Mouse (Mus musculus) erythroblast, embryonic 14.5 days (primary cell): ENCODE data around the gene Inf2. TPM values are rescaled to one million over a fixed set of nuclear protein-coding genes. Genes with fewer than 3 reads are reported as not detected.

Experiments
- H3K27me3 ChIP-seq: 2 replicates; pipeline ENCODE4 v1.6.1; 2012; ENCODE audit warnings: inconsistent platforms; ENCODE audit not compliant: control insufficient read depth
- H3K36me3 ChIP-seq: 2 replicates; pipeline ENCODE4 v1.6.1; 2012; ENCODE audit warnings: mild to moderate bottlenecking, inconsistent platforms; ENCODE audit not compliant: control insufficient read depth
- H3K4me1 ChIP-seq: 2 replicates; pipeline ENCODE4 v1.6.1; 2012; ENCODE audit warnings: inconsistent platforms; ENCODE audit not compliant: control insufficient read depth
- H3K4me3 ChIP-seq: replicated peaks from 2 replicates; pipeline ENCODE3; 2012; ENCODE audit warnings: moderate library complexity, mild to moderate bottlenecking, inconsistent platforms
- H3K9me3 ChIP-seq: 2 replicates; pipeline ENCODE4 v1.6.1; 2012; ENCODE audit warnings: low read length, inconsistent platforms, mixed read lengths; ENCODE audit not compliant: control insufficient read depth
- GATA1 ChIP-seq: IDR thresholded peaks from 2 replicates; pipeline ENCODE4 v1.6.1; 2012; ENCODE audit warnings: low read length, inconsistent platforms, mixed read lengths
- TAL1 ChIP-seq: IDR thresholded peaks from 3 replicates; pipeline ENCODE4 v1.6.1; 2012; ENCODE audit warnings: low read length, inconsistent platforms, mixed read lengths
- polyA plus RNA-seq: library from polyadenylated mRNA; stranded (reverse); fragments of >175 nt; gene quantifications from 2 replicates; pipeline ENCODE4 v1.2.3, GENCODE M21; 2012

Gene Inf2
- polyA plus RNA-seq, 1 experiment, result 0.43 TPM

DNA sequence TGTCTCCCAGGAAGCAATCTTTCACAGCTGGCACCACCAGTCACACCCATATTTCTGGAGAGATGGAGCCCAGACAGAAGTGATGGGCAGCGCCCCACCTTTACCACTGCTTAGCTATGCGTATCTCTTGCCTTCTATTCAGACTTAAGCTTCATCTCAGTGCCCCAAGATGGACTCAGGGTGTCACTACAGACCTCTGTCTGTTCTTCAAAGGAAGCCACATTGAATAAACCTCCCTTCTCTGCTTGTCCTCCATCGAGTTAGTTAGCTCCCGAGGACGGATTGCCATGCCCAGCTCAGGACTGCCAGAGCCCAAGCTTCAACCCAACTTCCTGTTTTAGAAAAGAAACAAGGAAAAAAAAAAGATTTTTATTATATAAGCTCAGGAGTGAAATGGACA, 26.1 kb upstream of the Inf2 start:
- no peak for TF ChIP-seq GATA1
- TF ChIP-seq TAL1, result no peak
- no peaks in the 10 kb centered on the region for H3K36me3 ChIP-seq

DNA sequence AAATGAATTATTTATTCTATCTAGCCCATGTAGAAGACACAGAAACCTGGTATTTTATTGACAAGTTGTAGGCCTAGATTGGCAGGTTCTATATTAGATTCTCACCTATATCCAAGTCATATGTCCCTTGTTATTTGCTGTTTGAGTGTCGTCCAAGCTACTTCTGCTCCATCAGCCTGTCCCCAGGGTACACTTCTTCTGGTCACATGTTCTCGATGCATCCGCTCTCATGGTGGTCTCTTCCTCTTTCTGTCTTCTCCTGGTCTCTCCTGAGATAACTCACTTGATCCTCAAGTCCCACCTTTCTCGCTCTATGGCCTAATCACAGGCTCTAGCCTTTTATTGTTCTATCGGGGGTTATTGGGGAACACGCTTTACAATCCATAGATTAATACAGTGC, 25.6 kb upstream of the Inf2 start:
- no peaks in the 10 kb centered on the region for H3K36me3 ChIP-seq
- no peak overlapping the region for H3K4me3 ChIP-seq
- H3K27me3 ChIP-seq, result no peaks in the 10 kb centered on the region
- no peaks in the 10 kb centered on the region for H3K4me1 ChIP-seq
- TF ChIP-seq TAL1, result no peak
- no peak for TF ChIP-seq GATA1
- no peaks in the 10 kb centered on the region for H3K9me3 ChIP-seq

More for the DNA sequence above, 26.1 kb upstream of the Inf2 start:
- Histone ChIP-seq H3K4me1 (no peaks in the 10 kb centered on the region), H3K9me3 (no peaks in the 10 kb centered on the region), H3K27me3 (no peaks in the 10 kb centered on the region), H3K4me3 (no peak overlapping the region)

DNA sequence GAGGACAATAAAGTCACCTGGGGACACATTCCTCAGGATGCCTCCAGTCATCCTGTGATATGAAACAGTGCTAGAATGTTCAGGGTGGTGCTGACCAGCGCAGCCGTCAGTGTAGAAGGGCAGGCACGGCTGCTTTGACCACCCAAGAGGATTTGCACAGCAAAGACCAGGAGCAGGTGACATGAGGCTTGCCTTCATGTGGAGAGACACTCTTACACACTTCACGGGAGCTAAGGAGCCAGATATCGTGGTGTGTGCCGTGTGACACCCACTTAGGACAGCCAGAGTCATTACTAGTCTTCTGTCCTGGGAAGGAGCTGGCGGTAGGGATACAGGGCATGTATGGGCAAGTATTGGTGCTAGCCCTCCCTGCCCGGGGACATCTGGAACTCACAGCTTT, 18.4 kb upstream of the Inf2 start:
- H3K4me1 ChIP-seq, result no peaks in the 10 kb centered on the region
- no peaks in the 10 kb centered on the region for H3K9me3 ChIP-seq
- H3K4me3 ChIP-seq, result no peak overlapping the region
- no peaks in the 10 kb centered on the region for H3K27me3 ChIP-seq
- TF ChIP-seq GATA1, result no peak
- TF ChIP-seq TAL1, result no peak
- no peaks in the 10 kb centered on the region for H3K36me3 ChIP-seq

DNA sequence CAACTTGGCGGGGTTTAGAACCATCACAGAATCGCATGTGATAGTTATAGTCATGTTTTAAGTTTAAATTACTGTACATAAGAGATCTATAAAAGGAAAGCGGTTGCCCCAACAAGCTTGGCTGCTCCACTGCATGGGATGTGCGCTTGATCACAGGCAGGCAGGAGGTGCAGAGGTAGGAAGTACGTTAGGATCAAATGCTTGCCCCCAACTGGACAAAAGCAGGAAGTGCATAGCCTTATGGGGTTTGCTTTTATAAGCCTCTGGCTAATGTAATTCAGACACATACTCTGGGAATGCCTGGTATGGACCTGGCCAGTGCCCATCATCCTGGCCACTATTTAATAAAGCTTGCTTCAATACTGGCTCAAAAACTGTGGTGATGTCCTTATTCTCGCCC, 17.5 kb upstream of the Inf2 start:
- no peaks in the 10 kb centered on the region for H3K4me1 ChIP-seq

DNA sequence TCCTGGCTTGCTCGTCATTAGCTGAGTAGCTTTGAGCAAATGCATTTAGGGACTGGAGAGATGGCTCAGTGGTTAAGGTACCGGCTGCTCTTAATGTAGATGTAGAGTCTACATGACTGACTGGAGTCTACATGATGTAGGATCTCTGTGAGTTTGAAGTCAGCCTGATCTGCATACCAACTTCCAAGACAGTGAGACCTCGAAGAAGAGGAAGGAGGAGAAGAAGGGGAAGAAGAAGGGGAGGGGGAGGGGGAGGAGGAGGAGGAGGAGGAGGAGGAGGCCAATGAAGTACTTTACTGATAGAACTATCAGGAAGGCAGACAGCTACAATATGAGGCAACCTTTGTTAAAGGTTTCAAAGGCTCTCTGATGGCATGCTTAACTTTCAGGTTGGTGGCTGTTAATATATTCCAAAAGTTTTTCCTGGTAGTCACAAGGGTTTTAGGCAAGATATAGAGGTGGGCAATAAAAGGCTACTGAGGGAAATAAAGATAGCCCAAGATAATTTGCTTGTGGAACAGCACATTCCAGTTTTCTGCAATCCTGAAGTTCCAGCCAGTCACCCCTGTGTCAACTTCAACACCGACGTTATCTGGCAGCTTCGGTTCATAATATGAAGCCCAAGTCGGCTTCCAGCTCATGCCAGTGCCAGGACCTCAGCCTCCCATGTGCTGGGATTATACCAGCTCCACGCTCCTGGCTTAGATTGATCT, 13.2 kb upstream of the Inf2 start:
- Histone ChIP-seq H3K4me3 (no peak overlapping the region), H3K27me3 (no peaks in the 10 kb centered on the region), H3K4me1 (no peaks in the 10 kb centered on the region), H3K36me3 (no peaks in the 10 kb centered on the region), H3K9me3 (no peaks in the 10 kb centered on the region)
- TF ChIP-seq GATA1 (no peak), TAL1 (no peak)

More for the DNA sequence above, 17.5 kb upstream of the Inf2 start:
- Histone ChIP-seq H3K27me3 (no peaks in the 10 kb centered on the region), H3K4me3 (no peak overlapping the region), H3K9me3 (no peaks in the 10 kb centered on the region), H3K36me3 (no peaks in the 10 kb centered on the region)
- TF ChIP-seq TAL1, result no peak
- TF ChIP-seq GATA1, result no peak

DNA sequence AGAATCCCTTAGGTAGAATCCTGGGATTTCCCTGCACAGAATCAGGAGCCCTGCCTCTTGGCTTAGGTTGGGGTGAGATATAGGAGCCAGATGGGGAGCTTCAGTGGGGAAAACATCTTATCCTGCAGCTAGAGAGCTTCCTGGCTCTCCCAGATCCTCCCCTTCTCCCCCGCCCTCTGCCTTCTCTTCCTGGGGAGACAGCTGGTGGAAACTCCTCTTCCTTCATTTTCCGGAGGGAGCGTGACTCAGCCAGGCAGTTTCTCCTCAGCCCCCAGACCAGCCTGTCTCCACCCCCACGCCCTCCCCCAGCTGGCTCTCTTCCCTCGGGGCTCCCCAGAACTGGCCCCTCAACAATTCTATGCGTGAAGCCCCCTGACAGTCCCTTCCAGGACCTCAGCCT, 12.2 kb upstream of the Inf2 start:
- H3K4me3 ChIP-seq, result no peak overlapping the region
- H3K9me3 ChIP-seq, result no peaks in the 10 kb centered on the region
- H3K4me1 ChIP-seq, result no peaks in the 10 kb centered on the region
- H3K27me3 ChIP-seq, result no peaks in the 10 kb centered on the region
- no peaks in the 10 kb centered on the region for H3K36me3 ChIP-seq
- TF ChIP-seq GATA1 (no peak), TAL1 (no peak)

DNA sequence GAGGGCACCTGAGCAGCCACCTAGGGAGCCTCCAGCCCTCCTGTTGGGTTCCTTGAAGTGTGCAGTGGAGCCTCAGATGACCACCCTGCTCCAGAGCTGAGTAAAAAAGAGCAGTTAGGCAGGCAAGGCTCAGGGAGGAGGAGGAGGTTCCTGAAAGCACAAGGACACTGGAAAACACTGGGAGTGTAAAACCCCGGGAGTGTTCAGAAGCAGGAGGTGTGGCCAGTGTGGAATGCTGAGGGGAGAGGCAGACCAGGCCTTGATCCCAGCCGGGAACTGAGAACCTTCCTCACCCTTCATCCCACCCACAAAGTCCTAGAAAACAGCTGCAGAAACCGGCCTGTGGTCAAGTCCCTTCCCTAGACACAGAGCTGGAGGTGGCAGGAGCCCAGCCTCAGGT, 11.8 kb upstream of the Inf2 start:
- TF ChIP-seq GATA1 (no peak), TAL1 (no peak)
- Histone ChIP-seq H3K27me3 (no peaks in the 10 kb centered on the region), H3K4me3 (no peak overlapping the region), H3K4me1 (no peaks in the 10 kb centered on the region), H3K36me3 (no peaks in the 10 kb centered on the region), H3K9me3 (no peaks in the 10 kb centered on the region)

DNA sequence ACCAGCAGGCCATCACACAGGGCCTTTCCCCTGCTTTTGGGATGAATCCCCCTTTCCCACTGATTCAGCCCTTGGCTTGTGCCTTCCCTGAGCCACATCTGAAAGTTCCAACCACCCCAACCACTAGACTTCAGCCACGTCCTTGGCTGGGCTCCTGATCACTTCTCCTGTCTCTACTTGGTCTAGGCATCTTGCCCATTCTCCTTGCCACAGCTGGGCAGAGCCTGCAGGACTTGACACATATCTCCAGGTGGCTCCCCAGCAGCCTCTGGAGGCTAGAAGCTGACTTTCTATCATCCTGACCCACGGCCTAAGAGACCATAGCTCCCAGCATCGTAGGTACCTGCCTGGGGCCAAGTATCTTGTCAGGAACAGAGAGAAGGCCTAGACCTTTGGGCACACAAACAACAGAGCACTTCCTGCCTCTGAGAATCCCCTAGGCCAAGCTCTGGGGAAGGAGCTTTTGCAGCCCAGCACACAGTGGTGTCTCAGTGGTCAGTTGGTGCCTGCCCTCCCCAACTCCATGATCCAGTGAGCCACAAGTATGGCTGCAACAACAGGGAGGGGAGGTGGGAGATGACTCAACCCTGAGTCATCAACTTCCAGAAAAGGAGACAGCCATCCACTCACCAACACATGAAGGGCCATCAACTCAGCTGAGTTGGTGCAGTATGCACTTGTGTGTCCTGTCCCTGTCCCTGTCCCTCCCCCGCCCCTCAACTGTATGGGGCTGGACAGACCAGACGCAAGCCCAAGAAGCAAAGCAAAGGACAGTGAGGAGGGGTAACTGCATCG, 10.1 kb upstream of the Inf2 start:
- Histone ChIP-seq H3K36me3 (no peaks in the 10 kb centered on the region), H3K4me1 (no peaks in the 10 kb centered on the region), H3K27me3 (no peaks in the 10 kb centered on the region), H3K9me3 (no peaks in the 10 kb centered on the region), H3K4me3 (no peak overlapping the region)
- no peak for TF ChIP-seq GATA1

DNA sequence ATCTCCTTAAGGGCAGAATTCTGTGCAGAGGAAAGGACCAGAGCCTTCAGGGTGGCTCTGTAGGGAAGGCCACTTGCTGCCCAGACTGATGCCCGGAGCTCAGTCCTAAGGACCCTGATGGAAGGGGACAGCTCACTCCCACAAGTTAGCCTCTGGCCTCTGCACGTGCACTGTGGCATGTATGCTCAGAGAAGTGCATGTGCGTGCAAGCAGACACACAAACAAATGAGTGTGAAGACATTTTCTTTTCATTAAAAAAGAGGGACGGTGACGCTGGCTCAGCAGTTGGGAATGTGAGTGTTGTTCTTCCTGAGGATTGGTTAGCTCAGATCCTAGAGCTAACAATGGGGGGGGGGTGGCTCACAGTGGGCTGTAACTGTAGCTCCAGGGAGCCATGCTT, 9.2 kb upstream of the Inf2 start:
- H3K36me3 ChIP-seq, result no peaks in the 10 kb centered on the region
- H3K4me3 ChIP-seq, result no peak overlapping the region
- H3K9me3 ChIP-seq, result no peaks in the 10 kb centered on the region
- no peaks in the 10 kb centered on the region for H3K4me1 ChIP-seq
- no peak for TF ChIP-seq TAL1
- no peak for TF ChIP-seq GATA1
- H3K27me3 ChIP-seq, result no peaks in the 10 kb centered on the region
